Mouse (Mus musculus): Measurements from ENCODE around the gene 1190007I07Rik. TPM values are rescaled to one million over a fixed set of nuclear protein-coding genes. Genes with fewer than 3 reads are reported as not detected.
A peak's percentile ranks its signal among the peaks of the same experiment; 100 is the strongest.

The 1190007I07Rik gene
- 10 to 100 TPM; 24.3 to 33.8 (median 28.9) TPM for total RNA-seq (2022)

- DNase-seq (ENCODE audit: low spot score), result peak; percentile 88
These were observed at the start of gene 1190007I07Rik for GRCm38 (mm10) chr10:82622671-82623552. 1190007I07Rik (minus strand) TSS chr10:82623228.

GRCm38 (mm10) chr10:82670205-82670604, 47.2 kb upstream of the 1190007I07Rik start:
- DNase-seq (ENCODE audit: low spot score), result no peak

GRCm38 (mm10) chr10:82666436-82667234, 43.6 kb upstream of the 1190007I07Rik start:
- peak; percentile 83 for DNase-seq (ENCODE audit: low spot score)

- DNase-seq (ENCODE audit: low spot score), result no peak
These were observed 42.9 kb upstream of the 1190007I07Rik start for GRCm38 (mm10) chr10:82665951-82666350.

GRCm38 (mm10) chr10:82663289-82663688, 40.3 kb upstream of the 1190007I07Rik start:
- no peak for DNase-seq (ENCODE audit: low spot score)

- DNase-seq (ENCODE audit: low spot score), result no peak
These were observed 39.4 kb upstream of the 1190007I07Rik start for GRCm38 (mm10) chr10:82662267-82662990.

GRCm38 (mm10) chr10:82661820-82662219, 38.8 kb upstream of the 1190007I07Rik start:
- DNase-seq (ENCODE audit: low spot score), result no peak

- no peak for DNase-seq (ENCODE audit: low spot score)
These were observed 31.6 kb upstream of the 1190007I07Rik start for GRCm38 (mm10) chr10:82654581-82654980.

- DNase-seq (ENCODE audit: low spot score), result no peak
These were observed 29.6 kb upstream of the 1190007I07Rik start for GRCm38 (mm10) chr10:82652625-82653024.

GRCm38 (mm10) chr10:82651221-82651620, 28.2 kb upstream of the 1190007I07Rik start:
- DNase-seq (ENCODE audit: low spot score), result no peak

GRCm38 (mm10) chr10:82647205-82647811, 24.3 kb upstream of the 1190007I07Rik start:
- DNase-seq (ENCODE audit: low spot score), result no peak

- DNase-seq (ENCODE audit: low spot score), result no peak
These were observed 23.1 kb upstream of the 1190007I07Rik start for GRCm38 (mm10) chr10:82646083-82646482.

GRCm38 (mm10) chr10:82641481-82641880, 18.5 kb upstream of the 1190007I07Rik start:
- no peak for DNase-seq (ENCODE audit: low spot score)

GRCm38 (mm10) chr10:82639032-82639698, 16.1 kb upstream of the 1190007I07Rik start:
- DNase-seq (ENCODE audit: low spot score), result no peak

GRCm38 (mm10) chr10:82636321-82636720, 13.3 kb upstream of the 1190007I07Rik start:
- no peak for DNase-seq (ENCODE audit: low spot score)

- no peak for DNase-seq (ENCODE audit: low spot score)
These were observed 11.3 kb upstream of the 1190007I07Rik start for GRCm38 (mm10) chr10:82634348-82634747.

- no peak for DNase-seq (ENCODE audit: low spot score)
These were observed 9.7 kb upstream of the 1190007I07Rik start for GRCm38 (mm10) chr10:82632496-82633280.

- DNase-seq (ENCODE audit: low spot score), result no peak
These were observed 8.1 kb upstream of the 1190007I07Rik start for GRCm38 (mm10) chr10:82631133-82631532.

- no peak for DNase-seq (ENCODE audit: low spot score)
These were observed 7.5 kb upstream of the 1190007I07Rik start for GRCm38 (mm10) chr10:82630497-82630896.

Data from heart, adult 8-10 months (tissue).